Mouse (Mus musculus) lung, postnatal 36 days (tissue): Measurements from ENCODE around the gene Megf11.

Experiments
- DNase-seq: peaks from one replicate; pipeline ENCODE4 v3.0.0; 2022; ENCODE audit warnings: mixed read lengths

Megf11 gene

GRCm38 (mm10) chr9:64612121-64612983 is 226.9 kb downstream of the Megf11 start:
- no peak for DNase-seq

GRCm38 (mm10) chr9:64612984-64613649 is 227.7 kb downstream of the Megf11 start:
- DNase-seq = peak; percentile 26

GRCm38 (mm10) chr9:64617413-64617812 is 232.0 kb downstream of the Megf11 start:
- DNase-seq = no peak

GRCm38 (mm10) chr9:64618433-64618832 is 233.0 kb downstream of the Megf11 start:
- no peak for DNase-seq

GRCm38 (mm10) chr9:64619440-64619839 is 234.0 kb downstream of the Megf11 start:
- no peak for DNase-seq

- no peak for DNase-seq
Measured at GRCm38 (mm10) chr9:64620596-64620995, 235.2 kb downstream of the Megf11 start.

- DNase-seq = no peak
Measured at GRCm38 (mm10) chr9:64621499-64622296, 236.3 kb downstream of the Megf11 start.

- no peak for DNase-seq
Measured at GRCm38 (mm10) chr9:64623361-64623760, 237.9 kb downstream of the Megf11 start.

- peak; percentile 40 for DNase-seq
Measured at GRCm38 (mm10) chr9:64624536-64624935, 239.1 kb downstream of the Megf11 start.

- DNase-seq = no peak
Measured at GRCm38 (mm10) chr9:64629802-64630201, 244.4 kb downstream of the Megf11 start.

- no peak for DNase-seq
Measured at GRCm38 (mm10) chr9:64633169-64633568, 247.7 kb downstream of the Megf11 start.

- DNase-seq = no peak
Measured at GRCm38 (mm10) chr9:64636111-64636510, 250.7 kb downstream of the Megf11 start.

GRCm38 (mm10) chr9:64636961-64637360 is 251.5 kb downstream of the Megf11 start:
- no peak for DNase-seq

- DNase-seq = peak; percentile 44
Measured at GRCm38 (mm10) chr9:64638250-64638649, 252.8 kb downstream of the Megf11 start.

- DNase-seq = peak; percentile 69
Measured at GRCm38 (mm10) chr9:64639664-64640063, 254.2 kb downstream of the Megf11 start.

GRCm38 (mm10) chr9:64644129-64644528 is 258.7 kb downstream of the Megf11 start:
- DNase-seq = no peak

GRCm38 (mm10) chr9:64645462-64645861 is 260.0 kb downstream of the Megf11 start:
- DNase-seq = no peak

- no peak for DNase-seq
Measured at GRCm38 (mm10) chr9:64649393-64649792, 264.0 kb downstream of the Megf11 start.

GRCm38 (mm10) chr9:64649892-64650291 is 264.5 kb downstream of the Megf11 start:
- DNase-seq = no peak

- no peak for DNase-seq
Measured at GRCm38 (mm10) chr9:64651181-64651580, 265.8 kb downstream of the Megf11 start.

GRCm38 (mm10) chr9:64651689-64652088 is 266.3 kb downstream of the Megf11 start:
- no peak for DNase-seq

GRCm38 (mm10) chr9:64652138-64652537 is 266.7 kb downstream of the Megf11 start:
- DNase-seq = no peak

GRCm38 (mm10) chr9:64652841-64653361 is 267.5 kb downstream of the Megf11 start:
- no peak for DNase-seq
